Mouse (Mus musculus): Measurements from ENCODE around the gene Il1r1. TPM values are rescaled to one million over a fixed set of nuclear protein-coding genes. Genes with fewer than 3 reads are reported as not detected.

Gene Il1r1
- polyA plus RNA-seq, 1 experiment from 2014 or later: 7.0 TPM

DNA sequence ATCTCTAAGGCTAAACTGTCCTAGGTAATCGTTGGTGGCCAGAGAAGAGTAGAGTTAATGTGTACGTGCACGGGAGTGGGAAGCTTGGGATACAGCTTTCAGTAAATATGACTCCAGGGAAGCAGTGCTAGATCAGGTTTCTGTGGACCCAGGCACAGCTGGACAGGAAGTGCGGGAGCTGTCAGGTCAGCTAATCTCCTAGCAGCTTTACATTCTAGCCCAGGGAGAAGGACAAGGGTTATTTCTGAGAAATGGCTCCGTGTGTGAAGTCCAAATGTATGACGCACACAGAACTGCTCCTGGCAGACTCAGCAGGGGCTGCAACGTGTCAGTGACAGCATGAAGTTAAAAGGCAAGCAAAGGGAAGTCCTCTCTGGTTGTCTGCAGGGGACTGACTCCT is 8.3 kb downstream of the Il1r1 start:
- peak; percentile 61 for ATAC-seq (replicated peaks; ENCODE audit: insufficient number of reproducible peaks, insufficient read depth, low FRiP score, low read depth)
- no peak overlapping the region for H3K4me2 ChIP-seq
- peak overlapping the region; percentile 53 for H3K27ac ChIP-seq
- no peak overlapping the region for H3K9ac ChIP-seq
- WGBS: 23% methylated on average over 7 of the region's 7 CpGs
- no peak overlapping the region for H3K4me3 ChIP-seq
- no peaks in the 10 kb centered on the region for H3K9me3 ChIP-seq (replicated peaks)
- no peaks in the 10 kb centered on the region for H3K36me3 ChIP-seq
- H3K27me3 ChIP-seq: no peaks in the 10 kb centered on the region
- peaks cover 16% of the 10 kb centered on the region for H3K4me1 ChIP-seq (replicated peaks)

DNA sequence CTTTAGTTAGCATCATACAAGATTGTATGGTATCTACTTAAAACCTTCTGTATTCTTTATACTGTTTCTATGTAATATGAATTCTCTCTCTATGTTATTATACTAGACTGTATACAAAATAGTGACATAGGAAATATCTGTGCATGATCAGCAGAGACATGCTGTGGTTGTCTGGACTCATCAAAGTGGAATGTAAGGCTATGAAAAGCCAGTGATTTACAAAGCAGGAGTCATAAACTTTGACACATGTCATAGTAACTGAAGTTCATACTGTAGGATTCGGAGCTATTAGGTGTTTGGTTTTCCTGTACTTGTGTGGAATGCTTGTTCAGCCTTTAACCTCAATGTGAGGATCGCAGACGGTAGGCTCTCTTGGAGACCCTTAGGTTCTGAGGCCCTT is 8.7 kb downstream of the Il1r1 start:
- no peak overlapping the region for H3K4me2 ChIP-seq
- no peak for ATAC-seq (replicated peaks; ENCODE audit: insufficient number of reproducible peaks, insufficient read depth, low FRiP score, low read depth)
- H3K27me3 ChIP-seq: no peaks in the 10 kb centered on the region
- no peak overlapping the region for H3K4me3 ChIP-seq
- no peaks in the 10 kb centered on the region for H3K36me3 ChIP-seq
- peaks cover 16% of the 10 kb centered on the region for H3K4me1 ChIP-seq (replicated peaks)
- H3K9me3 ChIP-seq (replicated peaks): no peaks in the 10 kb centered on the region
- WGBS: 89% methylated on average over 3 of the region's 3 CpGs
- H3K9ac ChIP-seq: 0 out of 2 replicates have a peak overlapping the region, but pooled peaks have one; percentile 14
- H3K27ac ChIP-seq: peak overlapping the region; percentile 53; the same call in 1 of the 2 replicates

- Histone ChIP-seq H3K9me3 (replicated peaks) (no peaks in the 10 kb centered on the region), H3K9ac (no peak overlapping the region), H3K36me3 (no peaks in the 10 kb centered on the region), H3K4me1 (replicated peaks) (peaks cover 14% of the 10 kb centered on the region), H3K4me2 (no peak overlapping the region), H3K27me3 (no peaks in the 10 kb centered on the region), H3K27ac (no peak overlapping the region), H3K4me3 (no peak overlapping the region)
- 77% methylated on average over 5 of the region's 5 CpGs for WGBS
- no peak for ATAC-seq (replicated peaks; ENCODE audit: insufficient number of reproducible peaks, insufficient read depth, low FRiP score, low read depth)
Measured at GRCm38 (mm10) chr1:40235597-40236249, 10.8 kb downstream of the Il1r1 start.

DNA sequence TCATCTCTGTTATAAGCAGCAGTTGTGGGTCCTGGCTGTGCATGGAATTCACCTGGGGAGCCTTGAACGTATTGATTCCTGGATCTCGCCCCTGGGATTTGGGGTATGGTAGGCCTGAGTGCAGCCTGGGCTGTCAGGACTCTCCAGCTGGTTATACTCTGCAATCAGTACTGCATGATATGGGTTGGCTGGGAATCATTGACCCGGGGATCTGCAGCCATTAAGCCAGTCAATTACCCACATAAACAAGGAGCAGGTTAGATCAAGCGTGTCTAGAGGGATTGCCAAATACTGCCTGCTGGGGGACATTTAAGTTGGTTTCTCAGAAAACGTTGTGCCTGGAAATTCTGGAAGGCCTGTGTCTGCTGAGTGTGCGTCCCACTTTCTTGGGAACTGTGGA is 11.8 kb downstream of the Il1r1 start:
- no peaks in the 10 kb centered on the region for H3K9me3 ChIP-seq (replicated peaks)
- peaks cover 14% of the 10 kb centered on the region for H3K4me1 ChIP-seq (replicated peaks)
- no peak overlapping the region for H3K4me3 ChIP-seq
- H3K4me2 ChIP-seq: no peak overlapping the region
- WGBS: 66% methylated on average over 6 of the region's 6 CpGs
- H3K27ac ChIP-seq: no peak overlapping the region
- H3K36me3 ChIP-seq: no peaks in the 10 kb centered on the region
- no peaks in the 10 kb centered on the region for H3K27me3 ChIP-seq
- ATAC-seq (replicated peaks; ENCODE audit: insufficient number of reproducible peaks, insufficient read depth, low FRiP score, low read depth): no peak
- H3K9ac ChIP-seq: no peak overlapping the region

DNA sequence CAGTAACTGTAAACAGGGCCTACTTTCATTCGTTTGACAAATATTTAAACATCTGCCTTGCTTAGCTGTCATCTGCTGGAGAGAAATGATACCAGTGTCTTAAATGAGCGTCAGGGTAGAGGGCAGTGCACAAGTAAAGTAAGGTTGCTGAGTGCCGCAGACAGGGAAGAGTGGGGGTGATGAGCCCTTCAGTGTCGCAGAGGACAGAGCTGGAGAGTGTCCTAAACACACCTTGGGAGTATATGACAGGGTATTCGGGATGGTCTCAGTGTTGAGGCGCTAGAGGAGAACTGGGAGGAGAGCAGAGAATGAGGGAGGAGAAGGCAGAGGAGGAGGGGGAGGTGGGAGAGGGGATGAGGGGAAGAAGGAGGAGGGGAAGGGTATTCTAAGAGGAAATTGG is 12.2 kb downstream of the Il1r1 start:
- Histone ChIP-seq H3K36me3 (no peaks in the 10 kb centered on the region), H3K4me2 (no peak overlapping the region), H3K27ac (no peak overlapping the region), H3K27me3 (no peaks in the 10 kb centered on the region), H3K4me3 (no peak overlapping the region), H3K9ac (no peak overlapping the region), H3K4me1 (replicated peaks) (peaks cover 14% of the 10 kb centered on the region), H3K9me3 (replicated peaks) (no peaks in the 10 kb centered on the region)
- 47% methylated on average over 6 of the region's 6 CpGs for WGBS
- no peak for ATAC-seq (replicated peaks; ENCODE audit: insufficient number of reproducible peaks, insufficient read depth, low FRiP score, low read depth)

DNA sequence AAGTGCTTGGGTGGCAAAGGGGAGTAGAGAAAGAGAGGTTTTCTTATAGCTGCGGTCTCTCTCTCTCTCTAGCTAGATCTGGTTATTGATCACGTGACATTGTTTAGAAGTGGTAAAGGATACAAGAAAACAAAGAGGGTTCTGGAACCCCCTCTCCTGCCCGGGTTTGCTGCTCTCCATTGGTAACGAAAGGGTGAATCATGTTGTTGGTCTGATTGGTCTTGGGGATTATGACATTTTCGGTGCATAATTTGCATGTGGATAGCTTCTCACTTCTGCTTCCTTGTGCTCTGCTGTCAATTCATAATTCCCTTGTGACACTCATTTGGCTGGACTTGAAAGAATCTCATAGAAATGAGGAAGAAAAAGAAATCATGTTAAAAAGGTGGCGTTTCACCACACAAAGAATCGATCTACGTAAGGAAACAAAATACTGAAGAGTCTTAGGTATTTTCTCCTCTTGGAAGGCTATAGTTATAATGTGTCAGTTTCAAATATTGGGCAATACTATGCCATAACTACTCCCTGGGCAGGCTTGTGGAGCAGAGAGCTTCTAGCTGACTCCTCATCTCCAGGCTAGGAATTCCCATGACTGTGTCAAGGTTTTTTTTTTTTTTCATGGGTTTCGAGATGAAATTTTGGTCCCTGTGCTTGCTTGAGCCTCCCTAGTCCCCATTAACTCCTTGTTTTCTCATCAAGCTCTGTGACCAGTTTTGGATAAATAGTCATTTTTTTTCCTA is 15.6 kb downstream of the Il1r1 start:
- Histone ChIP-seq H3K9ac (no peak overlapping the region), H3K27ac (no peak overlapping the region), H3K4me3 (no peak overlapping the region), H3K36me3 (no peaks in the 10 kb centered on the region), H3K9me3 (replicated peaks) (no peaks in the 10 kb centered on the region), H3K4me2 (no peak overlapping the region), H3K27me3 (no peaks in the 10 kb centered on the region), H3K4me1 (replicated peaks) (peaks cover 2% of the 10 kb centered on the region; the same call in 1 of the 2 replicates)
- 84% methylated on average over 9 of the region's 9 CpGs for WGBS
- no peak for ATAC-seq (replicated peaks; ENCODE audit: insufficient number of reproducible peaks, insufficient read depth, low FRiP score, low read depth)

GRCm38 (mm10) chr1:40242717-40243116 is 17.8 kb downstream of the Il1r1 start:
- Histone ChIP-seq H3K27me3 (no peaks in the 10 kb centered on the region), H3K27ac (no peak overlapping the region), H3K9ac (no peak overlapping the region), H3K4me2 (no peak overlapping the region), H3K4me1 (replicated peaks) (0 out of 2 replicates have a peak, but pooled peaks cover under 1% of the 10 kb centered on the region), H3K36me3 (no peaks in the 10 kb centered on the region), H3K9me3 (replicated peaks) (no peaks in the 10 kb centered on the region), H3K4me3 (no peak overlapping the region)
- no peak for ATAC-seq (replicated peaks; ENCODE audit: insufficient number of reproducible peaks, insufficient read depth, low FRiP score, low read depth)
- 58% methylated on average over 1 of the region's 1 CpGs for WGBS

DNA sequence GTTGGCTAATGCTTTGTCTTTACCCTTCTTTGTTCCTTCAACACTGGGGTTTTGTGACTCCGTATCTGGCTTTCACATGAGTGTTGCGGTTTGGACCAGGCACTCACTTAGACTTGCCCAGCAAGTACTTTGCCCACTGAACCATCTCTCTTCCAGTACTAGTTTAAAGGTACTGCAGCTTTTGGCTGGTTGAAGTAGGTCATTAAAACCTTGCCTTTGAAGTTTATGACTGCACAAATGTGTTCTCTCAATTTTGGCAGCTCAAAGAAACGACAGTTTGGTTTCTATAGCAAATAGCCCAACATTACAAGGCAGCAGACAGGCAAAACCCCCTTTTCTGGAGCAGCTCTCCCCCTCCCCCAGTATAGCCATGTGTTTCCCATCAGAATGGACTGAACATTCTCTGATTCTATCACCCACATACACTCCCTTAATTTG is 18.7 kb downstream of the Il1r1 start:
- no peak for ATAC-seq (replicated peaks; ENCODE audit: insufficient number of reproducible peaks, insufficient read depth, low FRiP score, low read depth)
- no peaks in the 10 kb centered on the region for H3K4me1 ChIP-seq (replicated peaks)
- no peak overlapping the region for H3K27ac ChIP-seq
- H3K9me3 ChIP-seq (replicated peaks): no peaks in the 10 kb centered on the region
- H3K4me3 ChIP-seq: no peak overlapping the region
- H3K27me3 ChIP-seq: no peaks in the 10 kb centered on the region
- no peak overlapping the region for H3K4me2 ChIP-seq
- no peaks in the 10 kb centered on the region for H3K36me3 ChIP-seq
- no peak overlapping the region for H3K9ac ChIP-seq
- WGBS: 75% methylated on average over 3 of the region's 3 CpGs

- H3K27ac ChIP-seq: no peak overlapping the region
- H3K9ac ChIP-seq: no peak overlapping the region
- H3K36me3 ChIP-seq: no peaks in the 10 kb centered on the region
- no peak overlapping the region for H3K4me3 ChIP-seq
- H3K9me3 ChIP-seq (replicated peaks): no peaks in the 10 kb centered on the region
- WGBS: 42% methylated on average over 4 of the region's 4 CpGs
- H3K4me2 ChIP-seq: no peak overlapping the region
- H3K27me3 ChIP-seq: no peaks in the 10 kb centered on the region
- no peaks in the 10 kb centered on the region; the same call in 1 of the 2 replicates for H3K4me1 ChIP-seq (replicated peaks)
- ATAC-seq (replicated peaks; ENCODE audit: insufficient number of reproducible peaks, insufficient read depth, low FRiP score, low read depth): no peak
Measured at GRCm38 (mm10) chr1:40250425-40250824, 25.5 kb downstream of the Il1r1 start.

GRCm38 (mm10) chr1:40252507-40252906 is 27.6 kb downstream of the Il1r1 start:
- Histone ChIP-seq H3K4me2 (no peak overlapping the region), H3K4me3 (no peak overlapping the region), H3K9me3 (replicated peaks) (no peaks in the 10 kb centered on the region), H3K9ac (no peak overlapping the region), H3K4me1 (replicated peaks) (no peaks in the 10 kb centered on the region; the same call in 1 of the 2 replicates), H3K36me3 (no peaks in the 10 kb centered on the region), H3K27me3 (no peaks in the 10 kb centered on the region), H3K27ac (no peak overlapping the region)
- 79% methylated on average over 6 of the region's 6 CpGs for WGBS
- no peak for ATAC-seq (replicated peaks; ENCODE audit: insufficient number of reproducible peaks, insufficient read depth, low FRiP score, low read depth)

- 77% methylated on average over 5 of the region's 5 CpGs for WGBS
- no peak overlapping the region for H3K4me3 ChIP-seq
- no peak overlapping the region for H3K9ac ChIP-seq
- H3K4me1 ChIP-seq (replicated peaks): no peaks in the 10 kb centered on the region; the same call in 1 of the 2 replicates
- ATAC-seq (replicated peaks; ENCODE audit: insufficient number of reproducible peaks, insufficient read depth, low FRiP score, low read depth): no peak
- H3K27ac ChIP-seq: no peak overlapping the region
- H3K9me3 ChIP-seq (replicated peaks): no peaks in the 10 kb centered on the region
- no peak overlapping the region for H3K4me2 ChIP-seq
- no peaks in the 10 kb centered on the region for H3K36me3 ChIP-seq
- H3K27me3 ChIP-seq: no peaks in the 10 kb centered on the region
Measured at GRCm38 (mm10) chr1:40253940-40254339, 29.1 kb downstream of the Il1r1 start.
